In the genomic region with DNA sequence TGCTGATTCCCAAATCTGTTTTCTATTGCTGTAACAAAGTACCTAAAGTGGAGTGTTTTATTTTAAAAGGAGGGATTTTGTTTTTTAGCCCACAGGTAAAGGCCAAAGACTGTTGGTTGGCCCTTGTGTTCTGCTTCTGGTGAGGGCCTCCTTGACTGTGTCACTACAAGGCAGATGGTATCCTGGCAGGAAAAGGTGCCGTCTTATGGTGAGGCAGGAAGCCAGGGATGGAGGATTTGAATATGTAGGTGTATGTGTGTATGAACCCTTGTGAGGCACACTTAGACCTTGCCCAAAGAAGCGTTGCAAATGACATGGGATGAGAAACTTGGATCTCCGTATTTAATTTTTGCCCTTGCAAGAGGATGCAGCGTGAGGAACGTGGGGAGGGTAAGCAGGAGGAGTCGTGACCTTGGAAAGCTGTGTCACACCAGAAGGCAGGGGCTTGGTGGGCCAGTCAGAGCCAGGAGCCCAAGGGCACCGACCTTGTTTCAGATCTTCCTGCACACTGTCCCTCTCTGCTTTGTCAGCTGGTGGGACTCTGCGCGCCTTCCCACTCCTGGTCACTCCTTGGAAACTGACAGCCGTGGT, we compare ENCODE assay signal across 20 mouse cellular contexts. TPM values are rescaled to one million over a fixed set of nuclear protein-coding genes. Genes with fewer than 3 reads are reported as not detected.
DNase-seq lines count a peak whose midpoint lies in the region; ATAC-seq and TF ChIP-seq lines count a peak whose summit lies in the region.
"Had no signal": no experiment of that assay in that cellular context is flagged by ENCODE, and none has a peak within 500 bp of the region (broad histone marks: within the 10 kb centered on the region; RNA-seq: fewer than 3 reads in every experiment).

No protein-coding gene starts in this region.

- no peaks in the 10 kb centered on the region for H3K27me3 ChIP-seq in forebrain, embryonic 13.5 days
- no peaks in the 10 kb centered on the region for H3K27me3 ChIP-seq in forebrain, embryonic 11.5 days (ENCODE audit: control insufficient read depth, insufficient read depth, low read length)
- H3K27me3 ChIP-seq in lung, embryonic 14.5 days (ENCODE audit: insufficient read depth, low read length), result no peaks in the 10 kb centered on the region
- H3K27me3 ChIP-seq: forebrain, embryonic 15.5 days; limb, embryonic 15.5 days had no signal

- no peak overlapping the region for H3K27ac ChIP-seq in forebrain, embryonic 13.5 days
- no peak overlapping the region for H3K27ac ChIP-seq in forebrain, embryonic 11.5 days (ENCODE audit: low read depth, low read length)
- H3K27ac ChIP-seq in lung, embryonic 14.5 days (ENCODE audit: low read depth), result no peak overlapping the region
- H3K27ac ChIP-seq: forebrain, embryonic 15.5 days; hindbrain, embryonic 14.5 days; limb, embryonic 15.5 days; liver, embryonic 14.5 days had no signal

- 83% methylated on average over 10 of the region's 10 CpGs for WGBS in forebrain, embryonic 13.5 days
- 83% methylated on average over 10 of the region's 10 CpGs for WGBS in forebrain, embryonic 11.5 days
- WGBS in lung, embryonic 14.5 days, result 62% methylated on average over 10 of the region's 10 CpGs

- no peak overlapping the region; the same call in 1 of the 2 replicates for H3K9ac ChIP-seq in forebrain, embryonic 13.5 days
- no peak overlapping the region for H3K9ac ChIP-seq in forebrain, embryonic 11.5 days (ENCODE audit: low read length)
- no peak overlapping the region for H3K9ac ChIP-seq in lung, embryonic 14.5 days
- H3K9ac ChIP-seq: forebrain, embryonic 15.5 days; hindbrain, embryonic 14.5 days; limb, embryonic 15.5 days; liver, embryonic 14.5 days had no signal

- TF ChIP-seq CTCF in lung, embryonic 14.5 days (IDR thresholded peaks at IDR 0.05; ENCODE audit: low read depth), result no peak

- no peak overlapping the region for H3K4me2 ChIP-seq in forebrain, embryonic 13.5 days
- H3K4me2 ChIP-seq in forebrain, embryonic 11.5 days (ENCODE audit: low read depth, low read length, severe bottlenecking), result no peak overlapping the region
- H3K4me2 ChIP-seq in lung, embryonic 14.5 days, result no peak overlapping the region
- H3K4me2 ChIP-seq: forebrain, embryonic 15.5 days; heart, embryonic 11.5 days; hindbrain, embryonic 14.5 days; limb, embryonic 15.5 days; midbrain, embryonic 11.5 days had no signal

- no peaks in the 10 kb centered on the region for H3K9me3 ChIP-seq in forebrain, embryonic 13.5 days (replicated peaks)
- no peaks in the 10 kb centered on the region for H3K9me3 ChIP-seq in forebrain, embryonic 11.5 days (ENCODE audit: control insufficient read depth, low read length)
- H3K9me3 ChIP-seq in lung, embryonic 14.5 days (ENCODE audit: low read depth, low read length), result no peaks in the 10 kb centered on the region
- H3K9me3 ChIP-seq: forebrain, embryonic 15.5 days; limb, embryonic 15.5 days had no signal

- peaks cover 24% of the 10 kb centered on the region for H3K4me1 ChIP-seq in forebrain, embryonic 13.5 days
- H3K4me1 ChIP-seq in forebrain, embryonic 11.5 days (replicated peaks; ENCODE audit: control insufficient read depth, insufficient read depth, low read length), result no peaks in the 10 kb centered on the region
- H3K4me1 ChIP-seq in lung, embryonic 14.5 days (ENCODE audit: insufficient read depth), result peaks cover 5% of the 10 kb centered on the region; the same call in 1 of the 2 replicates

- peak; percentile 32 for DNase-seq in adrenal gland, adult 2 months
- DNase-seq in adrenal gland, postnatal 4 days (ENCODE audit: low spot score in 2 of 2), result no peak
- DNase-seq in forebrain, embryonic 11.5 days (ENCODE audit: low spot score), result no peak
- DNase-seq in lung, embryonic 14.5 days, result no peak
- no peak for DNase-seq in lung, adult 18-20 months
- DNase-seq in adrenal gland, postnatal 36 days, result peak; percentile 35 to 57
- DNase-seq in thymus, postnatal 14 days, result no peak
- DNase-seq: kidney, adult 2 months; kidney, postnatal 10 days; lung, postnatal 10 days; right cerebral cortex, adult 18-20 months; right cerebral cortex, postnatal 4 days; thymus, postnatal 25 days had no signal

- peaks cover 19% of the 10 kb centered on the region for H3K36me3 ChIP-seq in forebrain, embryonic 13.5 days (ENCODE audit: poor library complexity, severe bottlenecking)
- no peaks in the 10 kb centered on the region for H3K36me3 ChIP-seq in forebrain, embryonic 11.5 days (ENCODE audit: control insufficient read depth, insufficient read depth, low read length)
- H3K36me3 ChIP-seq in lung, embryonic 14.5 days (ENCODE audit: insufficient read depth), result peaks cover 24% of the 10 kb centered on the region; the same call in 1 of the 2 replicates

- no peak overlapping the region for H3K4me3 ChIP-seq in forebrain, embryonic 13.5 days
- no peak overlapping the region for H3K4me3 ChIP-seq in forebrain, embryonic 11.5 days (ENCODE audit: low read depth, low read length)
- H3K4me3 ChIP-seq in lung, embryonic 14.5 days (ENCODE audit: low read depth, low read length), result no peak overlapping the region
- H3K4me3 ChIP-seq: forebrain, embryonic 15.5 days; limb, embryonic 15.5 days had no signal

- ATAC-seq in forebrain, embryonic 13.5 days, result 0 out of 2 replicates have a peak, but pooled peaks have one; percentile 8
- no peak for ATAC-seq in forebrain, embryonic 11.5 days (replicated peaks; ENCODE audit: low FRiP score)
- ATAC-seq in lung, embryonic 14.5 days (ENCODE audit: insufficient read depth), result peak; percentile 23
- ATAC-seq: forebrain, embryonic 15.5 days had no signal

RNA-seq across cellular contexts. Expression of a gene that starts 47.5 kb away (rescaled TPM):
- 1 to 10 TPM; 3.4 to 8.3 TPM for total RNA-seq in adrenal gland, adult 2 months (2021)
- polyA plus RNA-seq in adrenal gland, adult 2 months (2012; rRNA removed), result 2.1 TPM in 2 replicates
- total RNA-seq in adrenal gland, postnatal 4 days (2021), result 10 to 100 TPM; 15.4 to 20.3 TPM
- polyA plus RNA-seq in forebrain, embryonic 13.5 days (2015; fragmentation: Nextera tagmentation; extraction: Ambion mirVana), result 39.7 and 42.2 TPM in 2 replicates
- polyA plus RNA-seq in forebrain, embryonic 11.5 days (2014; fragmentation: Nextera tagmentation; extraction: Ambion mirVana), result 19.1 and 19.3 TPM in 2 replicates
- polyA plus RNA-seq in lung, embryonic 14.5 days (2014; fragmentation: Nextera tagmentation; extraction: Ambion mirVana), result 23.4 and 24.1 TPM in 2 replicates
- 1 to 10 TPM; 5.2 to 6.7 TPM for total RNA-seq in adrenal gland, postnatal 36 days (2021)

Comparison
In these comparisons a context has a peak if more than half of its experiments do, and no peak if none do; other contexts are left out.
1. DNase-seq: peak in adrenal gland, adult 2 months (single experiment) and adrenal gland, postnatal 36 days (2 of 2); none in adrenal gland, postnatal 4 days (0 of 2), forebrain, embryonic 11.5 days (single experiment), lung, embryonic 14.5 days (single experiment), lung, adult 18-20 months (0 of 2) and thymus, postnatal 14 days (single experiment).